7 mouse cellular contexts compared by ENCODE assay signal in the genomic region with DNA sequence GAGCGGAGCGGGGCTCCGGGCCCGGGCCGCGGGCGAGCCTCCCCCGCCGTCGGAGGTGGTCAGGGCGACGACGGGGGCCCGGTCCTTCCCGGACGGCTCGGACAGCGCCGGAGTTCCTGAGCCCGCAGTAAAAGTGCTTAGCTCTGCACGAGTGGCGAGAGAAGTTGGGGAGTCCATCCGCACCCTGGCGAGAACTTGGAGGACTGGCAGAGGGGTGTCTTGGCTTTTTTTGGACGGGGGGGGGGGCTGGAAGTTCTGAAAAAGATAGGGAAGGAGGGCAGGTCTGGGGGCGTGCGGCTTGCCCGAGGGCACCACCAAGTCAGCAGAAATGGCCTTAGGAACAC. TPM values are rescaled to one million over a fixed set of nuclear protein-coding genes. Genes with fewer than 3 reads are reported as not detected.
A peak's percentile ranks its signal among the peaks of the same experiment; 100 is the strongest.
DNase-seq lines count a peak whose midpoint lies in the region; ATAC-seq and TF ChIP-seq lines count a peak whose summit lies in the region.

No protein-coding gene starts in this region.

- H3K36me3 ChIP-seq in embryonic facial prominence, embryonic 14.5 days (ENCODE audit: control insufficient read depth, insufficient read depth, low read length): no peaks in the 10 kb centered on the region
- no peaks in the 10 kb centered on the region for H3K36me3 ChIP-seq in myocyte (ENCODE audit: control insufficient read depth, insufficient read depth)

- no peaks in the 10 kb centered on the region for H3K27me3 ChIP-seq in embryonic facial prominence, embryonic 14.5 days (replicated peaks; ENCODE audit: control insufficient read depth, insufficient read depth, low read length)
- no peaks in the 10 kb centered on the region for H3K27me3 ChIP-seq in myocyte (ENCODE audit: control insufficient read depth, insufficient read depth, insufficient read length)

- peak overlapping the region; percentile 63 for H3ac ChIP-seq in myocyte (ENCODE audit: control insufficient read depth, insufficient read length)

- H3K9me3 ChIP-seq in embryonic facial prominence, embryonic 14.5 days (ENCODE audit: control insufficient read depth, low read length): no peaks in the 10 kb centered on the region

- TF ChIP-seq CTCF in lung, adult 2 months (IDR thresholded peaks at IDR 0.05; ENCODE audit: insufficient read depth, low read length): no peak

- H3K4me3 ChIP-seq in lung, adult 2 months (replicated peaks; ENCODE audit: extremely low read depth, low read depth, low read length): peak overlapping the region; percentile 75
- peak overlapping the region; percentile 96 for H3K4me3 ChIP-seq in embryonic facial prominence, embryonic 14.5 days (ENCODE audit: low read depth, low read length)
- peak overlapping the region; percentile 63 for H3K4me3 ChIP-seq in myocyte

- peaks cover 16% of the 10 kb centered on the region for H3K4me1 ChIP-seq in lung, adult 2 months (ENCODE audit: control insufficient read depth, insufficient read depth, low read length)
- H3K4me1 ChIP-seq in embryonic facial prominence, embryonic 14.5 days (ENCODE audit: control insufficient read depth, insufficient read depth, low read length): peaks cover 22% of the 10 kb centered on the region

- peak overlapping the region; percentile 71 for H3K4me2 ChIP-seq in embryonic facial prominence, embryonic 14.5 days (ENCODE audit: low read depth, low read length)
- peak overlapping the region; percentile 80 for H3K4me2 ChIP-seq in myocyte (ENCODE audit: low read depth)

- peak overlapping the region; percentile 98 for H3K9ac ChIP-seq in embryonic facial prominence, embryonic 14.5 days (ENCODE audit: low read depth, low read length)

- ATAC-seq in embryonic facial prominence, embryonic 14.5 days (ENCODE audit: low read depth): peak; percentile 43; the same call in 1 of the 2 replicates

- TF ChIP-seq POLR2A in lung, adult 2 months (IDR thresholded peaks at IDR 0.05; ENCODE audit: borderline replicate concordance, extremely low read depth, low read depth, low read length): no peak
- TF ChIP-seq POLR2A in myocyte (IDR thresholded peaks at IDR 0.05; ENCODE audit: insufficient read length, low read depth): no peak

- no peak for DNase-seq in lung, adult 2 months
- no peak for DNase-seq in lung, postnatal 4 days
- DNase-seq in embryonic facial prominence, embryonic 14.5 days (ENCODE audit: low spot score): peak; percentile 23
- peak; percentile 29 to 65 for DNase-seq in kidney, postnatal 25 days
- no peak for DNase-seq in adrenal gland, adult 18-20 months (ENCODE audit: low spot score in 2 of 2)
- DNase-seq in cerebellum, postnatal 10 days: no peak

- under 1% methylated on average over 28 of the region's 28 CpGs for WGBS in lung, adult 2 months
- under 1% methylated on average over 27 of the region's 28 CpGs for WGBS in embryonic facial prominence, embryonic 14.5 days

- peak overlapping the region; percentile 95 for H3K27ac ChIP-seq in embryonic facial prominence, embryonic 14.5 days (replicated peaks; ENCODE audit: low read depth, low read length)

- H3K79me2 ChIP-seq in myocyte (ENCODE audit: control insufficient read depth, insufficient read depth): peaks cover 61% of the 10 kb centered on the region

TF ChIP-seq in myocyte, 11 proteins besides CTCF, POLR2A, EP300 and RAD21:
- TF ChIP-seq TCF3 (IDR thresholded peaks at IDR 0.05; ENCODE audit: insufficient read length, low read depth): no peak

RNA-seq across cellular contexts. Expression of gene Mkln1, which starts 0.6 kb away (rescaled TPM):
- 16.8 and 26.4 TPM in 2 replicates for polyA plus RNA-seq in lung, adult 2 months (2012; rRNA removed)
- 155 and 165 TPM in 2 replicates for polyA plus RNA-seq in embryonic facial prominence, embryonic 14.5 days (2014; fragmentation: Nextera tagmentation; extraction: Ambion mirVana)
- 67.4 TPM for polyA plus RNA-seq in myocyte (2012; fragmentation: generic; extraction: Trizol)
- total RNA-seq in adrenal gland, adult 18-20 months (2021): 100 to 1,000 TPM; 189 to 196 TPM

Comparison
In these comparisons a context has a peak if more than half of its experiments do, and no peak if none do; other contexts are left out.
1. DNase-seq: peak in embryonic facial prominence, embryonic 14.5 days (single experiment) and kidney, postnatal 25 days (2 of 2); none in lung, adult 2 months (single experiment), lung, postnatal 4 days (0 of 2), adrenal gland, adult 18-20 months (0 of 2) and cerebellum, postnatal 10 days (0 of 2).
2. Peak in every context shown above with its lines, with median percentiles within 50 percentile points of each other: H3K4me3 ChIP-seq.